Mouse (Mus musculus) cerebellum, postnatal 25 days (tissue): ENCODE measurements at regions not wholly inside any gene's neighbourhood (a gene's known extent, or its start where the extent isn't known, plus 50 kb on each side); places are given as distances from the start of the nearest gene placed in this dataset.
A peak's percentile ranks its signal among the peaks of the same experiment; 100 is the strongest.

Source experiments
- DNase-seq, 2 experiments: peaks; one replicate each; pipeline ENCODE4 v3.0.0; 2021; ENCODE audit warnings: mixed read lengths in 2 of 2

DNA sequence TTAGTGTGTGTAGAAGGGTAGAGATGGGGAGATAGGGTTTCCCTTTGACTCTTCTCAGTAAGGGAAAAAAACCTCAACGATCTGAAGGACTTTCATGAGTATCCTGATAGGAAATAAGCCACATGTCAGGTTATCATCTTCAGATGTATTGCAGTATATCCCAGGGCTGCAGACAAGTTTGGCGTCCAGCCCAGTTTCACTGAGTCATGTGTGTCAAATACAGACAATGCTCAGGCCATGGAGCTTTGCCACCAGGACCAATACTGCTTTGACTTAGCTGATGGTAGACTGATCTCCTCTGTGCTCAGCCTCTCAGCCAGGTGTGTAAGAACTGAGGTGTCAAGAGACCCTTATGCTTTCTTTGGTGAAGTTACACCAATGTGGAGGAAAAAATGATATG is 62.9 kb downstream of the Cst10 start:
- peak in 1 of 2 experiments; percentile 11 for DNase-seq

DNA sequence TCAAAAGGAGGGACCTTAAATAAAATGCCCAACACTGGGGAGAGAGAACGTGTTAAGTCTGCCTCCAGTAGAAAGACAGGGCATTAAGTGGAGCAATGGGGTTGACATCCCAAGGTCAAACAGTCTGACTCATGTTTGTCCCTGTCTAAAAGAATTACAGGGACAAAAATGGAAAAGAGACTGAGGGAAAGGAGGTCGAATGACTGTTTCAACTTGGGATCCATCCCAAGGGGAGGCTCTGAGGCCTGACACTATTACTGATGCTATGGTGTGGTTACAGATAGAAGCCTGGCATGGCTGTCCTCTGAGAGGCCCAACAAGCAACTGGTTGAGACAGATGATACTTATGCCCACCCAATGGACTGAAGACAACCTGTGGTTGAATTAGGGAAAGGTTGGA is 67.6 kb downstream of the Cst10 start:
- DNase-seq, result no peak

DNA sequence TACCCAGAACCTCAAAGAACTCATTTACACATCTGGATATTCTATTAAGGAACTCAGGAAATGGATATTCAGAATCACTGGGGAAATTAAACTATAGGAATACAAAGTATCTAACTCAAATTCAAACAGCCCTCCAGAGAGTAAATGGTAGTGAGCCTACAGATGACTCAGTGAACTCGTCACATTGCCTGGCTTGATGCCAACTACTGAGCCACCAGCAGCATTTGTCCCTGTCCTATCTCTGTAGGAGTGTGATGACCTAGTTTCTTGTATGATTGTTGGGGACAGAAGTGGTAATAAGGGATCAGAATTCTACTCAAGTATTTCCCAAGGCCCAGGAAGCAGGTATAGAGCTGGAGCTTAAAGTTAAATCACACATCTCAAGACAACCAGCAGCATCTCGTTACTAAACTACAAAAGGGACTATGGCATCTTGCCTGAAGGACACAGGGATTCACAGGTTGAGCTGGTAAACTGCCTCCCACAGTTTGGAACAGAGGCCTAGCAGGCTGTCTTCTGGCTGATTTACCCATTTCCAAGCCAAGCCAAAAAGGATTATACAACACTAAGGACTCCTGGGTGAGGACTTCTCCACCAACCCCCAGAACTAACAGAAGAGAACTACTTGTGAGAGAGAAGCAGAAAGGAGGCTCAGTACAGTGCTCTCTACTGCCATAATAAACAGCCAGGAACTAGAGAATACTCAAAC is 88.6 kb downstream of the Cst10 start:
- peak; percentile 43 to 72 for DNase-seq

DNA sequence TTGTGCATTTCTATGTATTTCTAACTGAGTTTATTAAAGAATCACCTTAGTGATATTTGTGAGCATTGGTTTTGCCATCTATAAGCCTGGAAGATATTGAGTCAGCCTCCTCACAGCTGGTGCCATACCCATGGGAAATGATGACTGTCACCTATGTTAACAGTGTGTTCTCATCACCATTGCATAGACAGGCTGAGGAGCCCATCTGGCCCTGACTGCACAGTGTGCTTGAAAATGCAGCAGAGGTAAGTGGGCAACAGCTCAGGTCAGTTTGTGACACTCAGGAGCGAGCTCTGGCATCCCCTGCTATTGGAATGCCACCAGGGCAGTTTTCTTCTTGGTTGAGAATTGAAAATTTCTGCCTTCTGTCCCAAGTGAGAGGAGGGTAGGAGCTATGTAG is 108.0 kb downstream of the Cst10 start:
- no peak for DNase-seq

DNA sequence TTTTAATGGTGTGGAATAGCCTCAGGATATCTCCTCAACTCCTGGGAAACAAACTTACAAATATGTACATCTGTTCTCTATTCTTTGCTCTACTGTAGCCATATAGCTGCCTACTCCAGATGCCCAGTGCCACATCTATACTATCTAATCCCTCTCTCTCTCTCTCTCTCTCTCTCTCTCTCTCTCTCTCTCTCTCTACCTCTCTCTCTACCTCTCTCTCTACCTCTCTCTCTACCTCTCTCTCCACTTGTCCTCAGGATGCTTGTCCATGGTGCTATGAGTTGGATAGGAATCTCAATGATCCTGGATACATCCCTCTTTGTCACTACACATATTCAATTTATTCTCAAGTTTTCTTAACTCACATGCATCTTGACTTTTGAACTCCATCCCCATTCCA is 119.6 kb downstream of the Cst10 start:
- DNase-seq, result no peak

DNA sequence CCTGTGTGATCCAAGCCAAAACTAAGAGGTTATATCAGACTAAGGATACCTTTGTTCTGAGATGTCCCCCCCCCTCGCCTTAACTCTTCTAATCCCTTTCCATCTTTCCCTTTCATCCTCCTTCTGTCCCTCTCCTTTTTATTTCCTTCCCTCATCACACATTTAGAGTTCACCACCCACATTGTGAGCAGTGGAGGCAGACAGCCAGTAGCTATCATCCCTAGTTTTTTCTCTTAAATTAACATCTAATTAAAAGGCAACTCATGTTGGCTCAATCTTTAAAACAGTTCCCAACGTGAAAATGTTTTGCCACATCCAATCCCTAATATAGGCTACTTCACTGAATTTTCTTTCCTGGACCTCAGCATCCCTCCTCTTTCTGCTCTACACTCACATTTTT is 138.0 kb downstream of the Cst10 start:
- no peak for DNase-seq

DNA sequence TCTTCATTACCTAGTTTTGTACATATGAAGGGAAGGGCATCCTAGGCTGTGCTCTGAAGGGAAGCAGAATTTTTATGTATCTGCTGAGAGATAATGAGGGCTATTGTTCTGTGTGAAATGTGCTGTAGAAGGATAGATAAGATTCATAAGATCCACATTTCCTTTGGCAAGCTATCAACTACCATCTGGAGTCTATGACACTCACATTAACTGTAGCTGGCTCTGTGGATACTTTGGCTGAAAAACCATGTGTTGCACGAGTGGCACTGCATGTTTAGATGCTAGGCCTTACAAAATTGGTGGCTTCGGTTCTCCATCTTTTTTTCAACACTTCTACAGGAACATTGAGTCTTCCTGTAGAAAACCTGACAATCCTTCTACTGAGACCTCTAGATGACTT is 140.9 kb downstream of the Cst10 start:
- DNase-seq, result no peak

DNA sequence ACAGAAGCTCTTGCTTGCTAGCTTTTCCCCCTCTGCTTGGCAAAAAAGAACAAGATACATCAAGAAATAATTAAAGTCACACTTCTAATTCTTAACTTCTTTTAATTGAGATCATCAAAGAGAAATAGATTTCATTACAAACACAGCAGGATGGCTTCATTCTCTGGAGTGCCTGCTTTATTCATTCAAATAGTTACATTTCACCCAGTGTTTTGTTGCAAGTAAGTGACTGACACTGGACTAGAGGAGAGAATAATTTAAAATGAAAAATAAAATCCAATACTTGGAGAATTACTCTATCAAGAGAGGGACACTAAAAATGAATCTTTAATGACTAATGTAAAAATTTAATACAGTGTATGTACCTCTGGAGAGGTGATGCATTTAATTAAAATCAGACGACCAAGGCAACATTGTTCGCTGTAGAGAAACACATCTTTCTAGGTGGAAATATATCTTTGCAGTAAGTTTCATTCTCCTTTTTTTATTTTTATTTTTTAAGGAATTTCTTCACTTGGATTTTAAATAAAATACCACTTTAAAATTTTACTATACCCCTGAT is 141.9 kb downstream of the Cst10 start:
- DNase-seq, result no peak

DNA sequence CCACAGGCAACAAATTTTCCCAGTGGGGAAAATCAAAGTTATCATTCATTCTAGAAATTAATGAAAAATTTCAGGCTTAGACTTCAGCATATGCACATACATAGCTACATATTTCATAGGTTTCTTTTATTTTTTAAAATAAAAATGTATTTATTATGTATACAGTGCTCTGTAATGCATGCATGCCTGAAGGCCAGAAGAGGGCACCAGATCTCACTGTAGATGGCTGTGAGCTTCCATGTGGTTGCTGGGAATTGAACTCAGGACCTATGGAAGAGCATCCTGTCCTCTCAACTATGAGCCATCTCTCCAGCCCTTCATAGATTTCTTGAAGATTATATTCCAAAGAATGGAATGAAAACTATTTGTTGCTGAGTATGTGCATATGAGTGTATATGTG is 150.4 kb downstream of the Cst10 start:
- DNase-seq, result no peak

DNA sequence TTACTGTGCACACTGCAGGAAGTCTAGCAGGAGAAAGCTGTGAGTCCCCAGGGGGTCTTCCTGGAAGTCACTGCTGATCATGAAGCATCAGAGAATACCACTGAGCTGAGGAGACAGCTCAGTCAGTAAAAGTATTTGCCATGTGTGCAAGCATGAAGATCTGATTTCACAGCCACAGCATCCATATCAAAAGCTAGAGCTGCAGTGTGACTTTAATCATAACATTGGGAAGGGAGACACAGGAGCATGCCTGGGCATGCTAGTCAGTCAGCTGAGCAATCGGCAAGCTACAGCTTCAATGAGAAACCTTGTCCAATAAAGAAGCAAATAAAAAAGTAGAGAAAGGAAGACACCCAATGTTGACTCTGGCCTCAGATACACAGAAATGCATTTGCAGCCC is 168.9 kb downstream of the Cst10 start:
- DNase-seq, result no peak

DNA sequence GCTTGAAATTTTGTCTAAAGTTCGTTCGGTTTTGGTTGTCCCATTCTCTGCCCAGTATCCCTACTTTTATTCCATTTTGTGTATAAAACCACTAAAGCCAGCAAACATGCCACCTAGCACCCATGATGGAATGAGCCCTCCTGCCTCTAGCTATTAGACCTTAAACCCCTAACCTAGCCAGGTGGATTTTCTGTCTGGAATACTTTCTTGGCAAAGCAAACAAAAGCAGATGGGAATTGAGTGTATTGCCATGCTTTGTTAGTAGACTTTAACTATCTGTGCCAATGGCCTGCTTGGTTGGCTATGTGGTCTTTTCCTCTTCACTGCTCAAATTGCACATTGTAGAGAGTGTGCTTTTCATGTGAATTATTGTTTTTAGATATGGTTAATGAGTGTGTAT is 197.7 kb downstream of the Cst10 start:
- DNase-seq, result peak in 1 of 2 experiments; percentile 12

DNA sequence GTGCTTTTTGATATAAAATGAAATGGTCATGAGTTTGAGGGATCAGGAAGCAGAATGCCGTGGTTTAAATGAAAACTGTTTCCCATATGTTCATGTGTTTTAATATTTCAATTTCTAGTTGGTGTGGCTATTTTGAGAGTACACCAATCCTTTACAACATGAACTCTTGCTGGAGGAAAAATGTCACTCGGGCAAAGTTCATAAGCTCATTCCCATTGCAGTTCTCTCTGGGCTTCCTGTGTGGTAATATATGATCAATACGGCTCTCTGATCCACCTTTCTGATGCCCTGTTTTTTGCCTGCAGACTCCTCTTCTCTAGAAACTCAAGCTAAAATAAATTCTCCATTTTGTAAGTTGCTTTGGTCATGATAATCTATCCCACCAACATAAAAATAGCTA is 208.5 kb downstream of the Cst10 start:
- DNase-seq, result no peak

DNA sequence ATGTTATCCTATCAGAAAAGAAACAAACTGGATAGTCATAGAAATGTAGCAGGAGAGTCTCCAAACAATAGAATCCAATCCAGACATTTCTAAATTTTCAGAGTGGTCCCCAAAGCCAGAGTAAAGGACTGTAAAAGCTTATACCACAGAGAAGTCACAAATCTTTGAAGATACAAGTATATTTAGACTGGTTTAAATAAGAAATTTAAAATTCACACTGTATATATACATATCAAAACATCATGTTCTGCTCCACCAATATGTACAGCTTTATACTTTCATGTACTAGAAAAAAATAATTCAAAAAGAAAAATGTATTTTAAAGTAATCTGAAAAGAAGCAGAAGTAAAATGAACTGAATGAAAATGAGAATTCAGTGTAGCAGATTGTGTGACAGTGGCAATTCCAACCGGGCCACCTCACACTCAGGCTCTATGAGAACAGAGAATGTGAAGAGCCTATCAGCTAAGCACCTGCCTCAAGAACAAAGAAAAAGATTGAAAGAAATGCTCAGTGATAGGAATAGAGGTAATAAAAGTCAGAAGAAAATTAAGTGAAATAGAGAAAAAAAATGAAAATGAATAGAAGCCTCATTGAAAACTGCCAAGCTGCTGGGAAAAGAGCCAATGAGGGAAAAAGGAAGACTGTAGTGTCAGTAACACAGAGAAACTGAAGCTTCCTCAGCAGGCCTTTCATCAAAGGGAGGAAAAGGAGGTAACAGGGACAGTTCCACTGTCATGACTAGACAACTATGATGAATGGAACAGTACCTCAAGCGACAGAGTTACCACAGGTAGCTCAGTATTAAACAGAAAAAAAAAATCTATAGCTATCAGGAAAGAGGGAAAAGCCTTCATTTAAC is 209.5 kb downstream of the Cst10 start:
- DNase-seq, result no peak

DNA sequence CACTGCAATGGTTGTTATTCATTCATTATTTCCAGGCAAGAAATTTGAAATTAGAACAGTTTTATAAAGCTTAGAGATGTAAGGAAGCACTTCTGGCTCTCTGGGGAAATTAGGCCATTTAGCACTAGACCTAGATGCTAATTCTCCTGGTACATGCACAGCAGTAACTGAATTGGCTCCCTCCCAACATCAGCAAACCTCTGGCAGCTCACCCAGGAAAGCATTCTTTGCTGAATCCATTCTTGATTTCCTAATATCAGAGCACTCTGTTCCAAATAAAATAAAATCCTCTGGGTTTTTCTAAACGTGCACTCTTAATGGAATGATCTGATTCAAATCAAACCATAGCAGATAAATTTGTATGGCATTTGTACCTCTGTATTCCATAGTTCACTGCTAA is 203.4 kb upstream of the Syndig1 start:
- no peak for DNase-seq

DNA sequence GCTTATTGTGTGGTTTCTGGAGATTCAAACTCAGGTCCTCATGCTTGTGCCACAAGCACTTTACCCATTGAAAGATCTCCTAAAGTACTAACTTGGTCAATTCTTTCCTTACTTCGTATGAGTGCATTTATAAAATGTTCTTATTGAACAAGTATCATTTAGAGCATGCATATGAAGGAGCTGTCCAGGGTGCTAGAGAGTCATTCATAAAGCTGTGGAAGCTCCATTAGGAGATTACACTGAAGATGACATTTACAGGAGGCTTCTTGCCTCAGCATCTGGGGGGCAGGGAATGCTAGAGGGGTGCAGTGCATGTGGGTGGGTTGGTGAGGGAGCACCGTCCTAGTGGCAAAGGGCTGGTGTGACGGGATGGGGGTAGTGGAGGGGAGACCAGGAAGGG is 187.8 kb upstream of the Syndig1 start:
- no peak for DNase-seq

DNA sequence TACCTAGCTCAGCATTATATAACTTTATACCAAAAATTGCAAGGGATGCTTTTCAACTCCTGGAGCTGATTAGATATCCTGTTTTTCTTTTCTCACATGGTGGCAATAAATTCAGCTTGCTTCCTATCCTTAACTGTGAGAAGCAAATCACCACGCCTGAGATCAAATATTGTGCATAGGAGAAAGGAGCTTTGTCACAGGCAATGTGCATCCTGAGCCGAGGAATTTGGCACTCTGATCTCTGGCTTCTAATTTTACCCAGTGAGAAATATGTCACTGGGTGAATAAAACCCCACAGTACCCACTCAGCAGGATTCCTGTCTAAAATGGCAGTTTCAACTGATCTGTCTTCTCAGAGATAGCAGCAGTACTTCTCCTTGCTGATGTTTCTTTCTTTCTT is 177.2 kb upstream of the Syndig1 start:
- DNase-seq, result peak in 1 of 2 experiments; percentile 13

DNA sequence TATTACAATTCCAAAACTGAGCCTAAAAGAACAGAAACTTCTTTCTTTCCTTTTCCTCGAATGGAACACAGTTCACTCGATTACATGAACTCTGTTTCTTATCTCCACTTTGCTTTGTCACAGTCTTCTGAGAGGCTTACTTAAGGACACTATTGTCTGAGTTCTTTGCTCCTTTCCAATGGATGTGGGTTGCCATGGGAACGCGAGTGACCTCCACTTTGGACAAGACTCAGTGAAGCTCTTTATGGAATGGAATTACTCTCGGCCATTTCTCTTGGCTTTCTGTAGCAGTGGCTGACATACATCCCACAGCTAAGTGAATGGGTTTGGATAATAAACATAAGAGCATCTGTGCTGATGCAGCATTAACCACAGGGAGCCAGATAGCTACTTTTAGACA is 167.9 kb upstream of the Syndig1 start:
- DNase-seq, result no peak

DNA sequence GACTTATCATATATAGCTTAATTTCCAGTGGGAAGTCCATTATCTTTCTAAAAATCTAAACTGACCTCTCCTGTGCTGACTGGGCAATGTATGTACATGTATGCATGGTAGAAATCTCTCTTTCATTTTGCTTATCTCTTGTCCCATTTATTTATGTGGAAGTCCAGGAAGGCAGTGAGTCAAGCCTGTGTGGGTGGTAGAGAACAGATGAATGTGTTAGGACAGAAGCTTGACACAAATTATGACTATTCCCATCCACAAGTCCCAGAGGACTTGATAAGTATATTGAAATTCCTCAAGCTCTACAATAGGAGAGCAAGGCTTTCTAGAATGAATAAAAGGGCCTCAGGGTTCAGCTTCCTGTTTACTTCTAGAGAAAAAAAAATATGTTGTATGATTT is 164.6 kb upstream of the Syndig1 start:
- no peak for DNase-seq

DNA sequence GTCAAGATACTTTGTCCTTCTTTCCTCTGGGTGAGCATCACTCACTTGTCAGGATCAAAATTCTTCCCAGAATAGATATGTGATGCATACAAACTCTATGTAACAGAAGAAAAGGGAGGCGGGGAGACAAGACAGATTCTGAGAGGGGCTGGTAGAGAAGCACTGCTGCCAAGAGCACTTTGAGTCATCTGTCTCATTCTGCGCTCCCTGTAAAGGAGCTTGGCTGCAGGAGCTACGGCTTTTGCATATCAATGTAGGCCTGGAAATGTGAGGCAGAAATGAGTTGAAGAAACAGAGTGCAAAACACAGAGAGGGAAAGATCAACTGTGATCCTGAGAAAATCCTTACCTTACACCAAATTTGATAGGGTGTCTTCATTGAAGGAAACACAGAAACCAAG is 162.6 kb upstream of the Syndig1 start:
- DNase-seq, result no peak

DNA sequence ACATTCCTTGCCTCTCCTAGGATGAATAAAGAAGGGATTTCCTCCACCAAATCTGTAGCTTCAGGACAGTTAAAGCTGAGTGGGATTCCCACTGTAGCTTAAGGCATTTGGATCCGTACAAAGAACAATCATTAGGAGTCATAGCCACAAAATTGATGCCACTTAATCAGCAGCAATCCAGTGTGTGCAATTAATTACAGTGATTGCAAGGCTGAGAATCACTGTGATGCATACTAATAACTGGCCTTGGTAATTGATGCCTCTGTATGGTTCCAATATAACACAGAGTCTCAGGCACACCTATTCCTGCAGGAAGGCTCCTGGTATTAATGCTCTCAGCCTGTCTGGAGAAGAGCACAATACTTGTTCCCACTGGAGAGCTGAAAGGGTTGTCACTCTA is 157.1 kb upstream of the Syndig1 start:
- DNase-seq, result no peak

DNA sequence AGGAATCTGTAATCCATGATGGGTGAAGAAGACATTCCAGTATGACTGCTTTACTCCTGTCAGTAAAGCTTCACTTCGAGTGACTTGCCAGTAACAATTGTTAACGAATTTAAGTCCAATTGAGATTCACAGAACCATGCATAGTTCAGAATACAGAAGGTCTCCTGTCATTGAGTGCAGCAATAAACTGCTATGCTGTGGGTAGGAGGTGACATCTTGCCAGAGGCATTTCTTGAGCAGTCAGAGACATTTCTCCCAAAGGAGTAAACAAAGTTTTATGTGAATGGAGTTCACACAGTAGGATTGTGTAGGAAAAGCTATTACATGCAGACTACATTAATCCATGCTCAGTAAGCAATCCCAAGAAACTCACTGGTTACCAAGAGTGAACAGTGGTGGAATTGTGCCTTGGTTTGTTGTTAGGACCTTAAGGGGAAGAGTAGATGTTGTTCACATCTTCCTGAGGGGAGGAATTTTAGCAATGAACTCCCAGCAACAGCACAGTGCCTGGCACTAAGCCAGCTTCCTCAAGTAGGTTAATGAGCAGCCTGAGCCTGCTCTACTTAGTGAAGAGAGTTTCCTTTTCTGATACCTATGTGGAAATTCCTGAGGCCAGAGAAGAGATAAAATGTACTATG is 149.1 kb upstream of the Syndig1 start:
- peak; percentile 6 to 42 for DNase-seq

DNA sequence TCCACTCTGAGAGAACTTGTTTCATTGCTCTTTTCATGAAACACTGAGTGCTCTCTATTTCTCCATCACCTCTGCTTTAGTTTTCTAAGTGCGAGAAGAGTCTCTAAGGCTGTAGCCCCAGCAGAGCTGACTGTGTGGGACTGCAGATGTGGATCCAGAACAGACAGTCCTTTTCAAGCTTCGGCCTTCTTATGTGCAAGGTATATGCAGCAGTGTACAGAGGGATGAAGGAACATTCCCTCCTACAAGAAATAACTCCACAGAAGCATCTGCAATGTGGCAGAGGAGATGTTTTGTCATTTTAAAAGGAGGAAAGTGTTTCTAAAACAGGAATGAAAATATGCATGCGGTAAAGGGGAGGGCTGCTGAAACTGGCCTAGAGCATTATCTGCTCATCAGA is 106.7 kb upstream of the Syndig1 start:
- DNase-seq, result no peak

DNA sequence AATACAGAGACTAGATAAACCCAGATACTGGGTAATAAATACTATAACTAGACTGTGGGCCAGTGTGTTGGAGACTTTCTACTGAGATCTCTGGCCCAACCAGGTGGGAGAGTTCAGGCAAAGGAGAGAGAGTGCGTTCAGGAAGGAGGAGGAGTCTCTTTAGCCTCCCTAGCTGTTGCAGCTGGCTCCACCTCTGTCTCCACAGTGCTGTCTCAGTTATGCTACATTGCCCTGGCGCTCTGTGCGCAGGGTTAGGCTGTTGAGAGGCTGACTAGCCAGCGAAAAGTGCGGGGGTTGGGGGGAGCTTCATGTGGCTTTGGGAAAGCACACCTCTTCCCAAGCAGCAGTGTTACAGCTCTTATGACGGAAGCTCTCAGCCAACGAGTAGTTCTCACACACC is 104.7 kb upstream of the Syndig1 start:
- DNase-seq, result no peak

DNA sequence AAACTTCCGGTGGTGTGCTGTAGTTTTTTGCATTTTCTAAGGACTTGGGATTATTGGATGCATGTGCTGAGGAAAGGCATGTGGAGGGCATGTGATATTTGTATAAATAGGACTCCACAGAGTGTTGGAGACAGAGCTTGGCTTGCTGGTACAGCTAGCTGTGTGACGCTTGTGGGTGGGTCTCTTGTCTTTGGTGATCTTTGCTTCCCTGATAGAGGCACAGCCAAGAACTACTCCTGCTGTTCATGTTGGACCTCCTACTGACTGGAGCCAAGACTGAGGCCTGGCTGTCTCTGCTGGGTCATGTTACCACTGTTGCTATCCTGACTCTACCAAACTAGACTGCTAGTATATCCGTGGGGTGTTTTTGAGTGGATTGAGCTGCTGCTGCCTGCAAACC is 103.1 kb upstream of the Syndig1 start:
- DNase-seq, result no peak
